Mouse (Mus musculus): ENCODE data around the gene Slc48a1. TPM values are rescaled to one million over a fixed set of nuclear protein-coding genes. Genes with fewer than 3 reads are reported as not detected.

Gene Slc48a1
- polyA plus RNA-seq, 1 experiment from 2014 or later, result 28.1 TPM

DNA sequence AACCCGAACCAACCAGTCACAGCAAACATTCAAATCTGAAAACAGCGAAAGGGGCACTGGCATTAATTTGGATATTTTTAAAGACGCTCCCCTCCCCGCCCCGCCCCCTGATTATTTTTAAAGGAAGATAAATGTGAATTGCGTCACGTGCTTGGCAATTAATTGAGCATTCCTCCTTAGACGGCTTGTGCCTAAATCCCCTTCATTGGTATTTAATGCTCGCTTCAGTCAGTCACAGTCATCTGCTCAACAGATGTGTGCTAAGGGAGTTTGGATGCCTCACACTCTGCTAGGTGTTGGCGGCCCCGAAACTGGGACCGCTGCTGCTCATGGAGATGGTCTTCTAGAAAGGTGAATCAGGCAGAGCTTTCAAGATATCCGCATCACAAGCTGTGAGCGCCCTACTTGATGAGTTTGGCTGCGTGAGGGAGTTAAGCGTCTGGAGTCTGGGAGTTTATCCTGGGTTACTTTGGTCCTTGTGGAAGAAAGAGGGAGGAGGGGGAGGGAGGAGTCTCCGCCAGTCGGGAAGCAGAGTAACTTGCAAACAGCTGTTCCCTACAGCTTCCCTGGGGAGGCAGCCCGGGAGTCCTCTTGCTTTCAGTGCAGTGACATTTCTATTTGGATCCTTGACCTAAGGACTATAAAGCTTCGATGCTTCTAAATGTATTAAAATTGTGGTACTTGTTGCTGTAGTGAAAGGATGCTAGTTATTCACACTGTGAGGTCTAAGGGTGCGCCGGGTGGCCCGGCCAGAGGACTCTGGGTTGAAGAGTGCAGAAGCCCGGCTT, 3.8 kb downstream of the Slc48a1 start:
- 7% methylated on average over 24 of the region's 24 CpGs for WGBS
- H3K9ac ChIP-seq (ENCODE audit: low read depth, low read length), result no peak overlapping the region

DNA sequence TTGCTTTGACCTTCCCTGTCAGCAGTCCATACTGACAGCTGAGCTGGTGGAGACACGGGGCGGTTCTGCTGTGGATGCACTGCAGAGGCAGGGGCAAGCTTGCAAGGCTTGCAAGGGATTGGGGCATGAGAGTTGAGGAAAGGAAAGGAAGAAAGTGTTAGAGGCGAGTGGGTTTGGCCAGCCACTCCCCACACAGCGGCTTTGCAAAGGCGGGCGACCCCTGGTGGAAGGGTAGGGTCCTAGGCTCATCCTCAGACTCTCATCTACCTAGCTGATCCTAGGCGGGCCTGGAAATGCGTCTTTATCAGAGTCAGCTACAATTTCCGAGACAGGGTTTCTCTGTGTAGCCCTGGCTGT, 4.4 kb downstream of the Slc48a1 start:
- H3K4me3 ChIP-seq (ENCODE audit: low read depth, low read length), result no peak overlapping the region
- H3K36me3 ChIP-seq (ENCODE audit: control insufficient read depth, insufficient read depth, low read length), result no peaks in the 10 kb centered on the region
- no peaks in the 10 kb centered on the region for H3K9me3 ChIP-seq (ENCODE audit: control insufficient read depth, low read length)
- 0 out of 2 replicates have a peak overlapping the region, but pooled peaks have one; percentile 17 for H3K4me2 ChIP-seq (replicated peaks; ENCODE audit: low read depth, low read length)
- no peak overlapping the region for H3K9ac ChIP-seq (ENCODE audit: low read depth, low read length)
- no peaks in the 10 kb centered on the region; the same call in none of the 2 replicates for H3K4me1 ChIP-seq (replicated peaks; ENCODE audit: control insufficient read depth, insufficient read depth, low read length)
- DNase-seq (ENCODE audit: low spot score) (peak; percentile 83), ATAC-seq (ENCODE audit: low FRiP score) (0 out of 2 replicates have a peak, but pooled peaks have one; percentile 28)
- 5% methylated on average over 9 of the region's 9 CpGs for WGBS
- H3K27ac ChIP-seq (ENCODE audit: low read depth, low read length), result no peak overlapping the region
- H3K27me3 ChIP-seq (ENCODE audit: control insufficient read depth, insufficient read depth, low read length), result peaks cover 4% of the 10 kb centered on the region

More for the DNA sequence above, 3.8 kb downstream of the Slc48a1 start:
- peaks cover 4% of the 10 kb centered on the region for H3K27me3 ChIP-seq (ENCODE audit: control insufficient read depth, insufficient read depth, low read length)
- DNase-seq (ENCODE audit: low spot score), result peak; percentile 51
- H3K4me2 ChIP-seq (replicated peaks; ENCODE audit: low read depth, low read length), result 0 out of 2 replicates have a peak overlapping the region, but pooled peaks have one; percentile 17
- H3K27ac ChIP-seq (ENCODE audit: low read depth, low read length), result no peak overlapping the region
- ATAC-seq (ENCODE audit: low FRiP score), result no peak
- H3K4me1 ChIP-seq (replicated peaks; ENCODE audit: control insufficient read depth, insufficient read depth, low read length), result no peaks in the 10 kb centered on the region; the same call in none of the 2 replicates
- H3K4me3 ChIP-seq (ENCODE audit: low read depth, low read length), result no peak overlapping the region
- H3K36me3 ChIP-seq (ENCODE audit: control insufficient read depth, insufficient read depth, low read length), result no peaks in the 10 kb centered on the region
- H3K9me3 ChIP-seq (ENCODE audit: control insufficient read depth, low read length), result no peaks in the 10 kb centered on the region

GRCm38 (mm10) chr15:97784092-97784559, 5.8 kb downstream of the Slc48a1 start:
- Histone ChIP-seq H3K27ac (ENCODE audit: low read depth, low read length) (no peak overlapping the region), H3K27me3 (ENCODE audit: control insufficient read depth, insufficient read depth, low read length) (peaks cover 4% of the 10 kb centered on the region), H3K36me3 (ENCODE audit: control insufficient read depth, insufficient read depth, low read length) (no peaks in the 10 kb centered on the region), H3K9ac (ENCODE audit: low read depth, low read length) (peak overlapping the region; percentile 83), H3K4me3 (ENCODE audit: low read depth, low read length) (peak overlapping the region; percentile 82), H3K4me1 (replicated peaks; ENCODE audit: control insufficient read depth, insufficient read depth, low read length) (no peaks in the 10 kb centered on the region; the same call in none of the 2 replicates), H3K9me3 (ENCODE audit: control insufficient read depth, low read length) (no peaks in the 10 kb centered on the region), H3K4me2 (replicated peaks; ENCODE audit: low read depth, low read length) (peak overlapping the region; percentile 86)
- ATAC-seq (ENCODE audit: low FRiP score), result peak; percentile 81
- DNase-seq (ENCODE audit: low spot score), result peak; percentile 90
- WGBS, result 5% methylated on average over 26 of the region's 39 CpGs

GRCm38 (mm10) chr15:97784561-97785161, 6.3 kb downstream of the Slc48a1 start:
- Histone ChIP-seq H3K4me3 (ENCODE audit: low read depth, low read length) (peak overlapping the region; percentile 82), H3K27me3 (ENCODE audit: control insufficient read depth, insufficient read depth, low read length) (peaks cover 4% of the 10 kb centered on the region), H3K36me3 (ENCODE audit: control insufficient read depth, insufficient read depth, low read length) (no peaks in the 10 kb centered on the region), H3K9ac (ENCODE audit: low read depth, low read length) (peak overlapping the region; percentile 83), H3K27ac (ENCODE audit: low read depth, low read length) (no peak overlapping the region), H3K4me1 (replicated peaks; ENCODE audit: control insufficient read depth, insufficient read depth, low read length) (no peaks in the 10 kb centered on the region; the same call in none of the 2 replicates), H3K9me3 (ENCODE audit: control insufficient read depth, low read length) (no peaks in the 10 kb centered on the region), H3K4me2 (replicated peaks; ENCODE audit: low read depth, low read length) (peak overlapping the region; percentile 86)
- DNase-seq (ENCODE audit: low spot score) (no peak), ATAC-seq (ENCODE audit: low FRiP score) (peak; percentile 69)
- WGBS, result 10% methylated on average over 35 of the region's 45 CpGs

DNA sequence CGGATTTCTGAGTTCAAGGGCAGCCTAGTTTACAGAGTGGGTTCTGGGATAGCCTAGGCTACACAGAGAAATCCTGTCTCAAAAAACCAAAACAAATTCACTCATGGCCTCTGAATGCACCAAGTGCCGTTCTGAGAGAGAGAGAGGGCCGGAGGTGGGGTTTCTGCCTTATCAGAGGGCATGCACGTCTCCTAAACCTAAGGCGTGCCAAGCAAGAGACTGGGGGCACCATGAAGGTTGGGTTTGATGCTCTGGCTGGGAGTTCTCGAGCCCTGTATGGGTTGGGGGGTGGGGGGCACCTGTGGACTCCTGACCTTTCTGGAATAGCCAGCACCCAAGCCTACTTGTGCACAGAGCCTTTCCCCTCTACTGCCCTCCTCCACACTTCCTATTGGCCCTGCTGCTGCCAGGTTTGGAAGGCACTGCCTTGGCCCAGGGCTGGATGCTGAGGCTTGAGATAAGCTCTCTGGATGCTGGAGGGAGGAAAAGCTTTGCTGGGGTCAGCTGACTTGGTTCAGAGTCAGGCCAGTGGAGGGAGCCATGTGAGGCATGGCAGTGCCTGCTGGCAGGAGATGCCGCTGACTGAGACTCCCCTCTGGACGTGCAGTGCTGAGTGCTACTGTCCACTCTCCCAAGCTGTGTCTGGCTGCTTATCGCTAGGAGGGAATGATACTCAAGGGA, 7.6 kb downstream of the Slc48a1 start:
- H3K27me3 ChIP-seq (ENCODE audit: control insufficient read depth, insufficient read depth, low read length), result peaks cover 4% of the 10 kb centered on the region
- no peaks in the 10 kb centered on the region for H3K36me3 ChIP-seq (ENCODE audit: control insufficient read depth, insufficient read depth, low read length)
- H3K9me3 ChIP-seq (ENCODE audit: control insufficient read depth, low read length), result no peaks in the 10 kb centered on the region
- WGBS, result 79% methylated on average over 9 of the region's 9 CpGs
- no peak for DNase-seq (ENCODE audit: low spot score)
- H3K4me3 ChIP-seq (ENCODE audit: low read depth, low read length), result no peak overlapping the region
- no peaks in the 10 kb centered on the region; the same call in none of the 2 replicates for H3K4me1 ChIP-seq (replicated peaks; ENCODE audit: control insufficient read depth, insufficient read depth, low read length)
- no peak overlapping the region for H3K27ac ChIP-seq (ENCODE audit: low read depth, low read length)
- no peak overlapping the region for H3K4me2 ChIP-seq (replicated peaks; ENCODE audit: low read depth, low read length)
- H3K9ac ChIP-seq (ENCODE audit: low read depth, low read length), result no peak overlapping the region
- no peak for ATAC-seq (ENCODE audit: low FRiP score)

- Histone ChIP-seq H3K4me1 (replicated peaks; ENCODE audit: control insufficient read depth, insufficient read depth, low read length) (no peaks in the 10 kb centered on the region; the same call in none of the 2 replicates), H3K9me3 (ENCODE audit: control insufficient read depth, low read length) (no peaks in the 10 kb centered on the region)
- 79% methylated on average over 10 of the region's 10 CpGs for WGBS
Measured at GRCm38 (mm10) chr15:97786412-97787112, 8.2 kb downstream of the Slc48a1 start.

DNA sequence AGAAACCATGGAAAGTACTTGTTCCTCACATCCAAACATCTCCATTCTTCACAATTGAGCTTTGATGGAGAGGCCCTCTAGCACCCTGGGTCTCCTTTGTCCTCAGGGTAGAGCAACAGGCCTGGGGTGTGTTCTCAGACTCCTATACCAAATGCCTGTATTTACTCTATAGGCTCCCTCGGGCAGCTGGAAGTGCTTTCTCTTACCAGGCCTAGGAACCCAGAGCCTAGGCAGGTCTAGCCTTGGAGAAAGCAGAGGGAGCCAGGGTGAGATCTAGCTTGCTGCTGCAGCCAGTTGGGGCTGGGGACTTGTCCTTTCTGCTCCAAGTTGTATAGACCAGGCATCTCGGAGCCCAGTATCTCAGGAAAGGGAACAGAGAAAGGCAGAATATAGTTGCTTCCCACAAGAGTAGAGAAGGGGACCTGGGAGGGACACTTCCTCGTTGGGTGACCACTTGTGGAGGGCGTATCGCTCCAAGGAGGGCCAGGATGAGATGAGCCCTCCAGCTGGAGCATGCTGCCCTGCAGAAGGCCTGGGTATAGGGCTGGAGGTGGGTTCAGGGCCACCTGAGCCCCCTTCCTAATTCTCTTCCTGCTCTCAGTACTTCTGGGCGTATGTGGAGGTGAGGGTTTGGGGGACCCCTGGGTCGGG, 9.0 kb downstream of the Slc48a1 start:
- no peak for DNase-seq (ENCODE audit: low spot score)
- WGBS, result 80% methylated on average over 7 of the region's 7 CpGs
- no peaks in the 10 kb centered on the region for H3K9me3 ChIP-seq (ENCODE audit: control insufficient read depth, low read length)
- no peak overlapping the region for H3K4me2 ChIP-seq (replicated peaks; ENCODE audit: low read depth, low read length)
- H3K36me3 ChIP-seq (ENCODE audit: control insufficient read depth, insufficient read depth, low read length), result no peaks in the 10 kb centered on the region
- no peak overlapping the region for H3K9ac ChIP-seq (ENCODE audit: low read depth, low read length)
- no peak for ATAC-seq (ENCODE audit: low FRiP score)
- no peaks in the 10 kb centered on the region; the same call in none of the 2 replicates for H3K4me1 ChIP-seq (replicated peaks; ENCODE audit: control insufficient read depth, insufficient read depth, low read length)
- H3K27ac ChIP-seq (ENCODE audit: low read depth, low read length), result no peak overlapping the region
- H3K4me3 ChIP-seq (ENCODE audit: low read depth, low read length), result no peak overlapping the region
- peaks cover 4% of the 10 kb centered on the region; the same call in 1 of the 2 replicates for H3K27me3 ChIP-seq (ENCODE audit: control insufficient read depth, insufficient read depth, low read length)

More at GRCm38 (mm10) chr15:97786412-97787112, 8.2 kb downstream of the Slc48a1 start:
- Histone ChIP-seq H3K27ac (ENCODE audit: low read depth, low read length) (no peak overlapping the region), H3K9ac (ENCODE audit: low read depth, low read length) (no peak overlapping the region), H3K36me3 (ENCODE audit: control insufficient read depth, insufficient read depth, low read length) (no peaks in the 10 kb centered on the region), H3K27me3 (ENCODE audit: control insufficient read depth, insufficient read depth, low read length) (peaks cover 4% of the 10 kb centered on the region), H3K4me3 (ENCODE audit: low read depth, low read length) (no peak overlapping the region), H3K4me2 (replicated peaks; ENCODE audit: low read depth, low read length) (no peak overlapping the region)
- DNase-seq (ENCODE audit: low spot score), result no peak
- ATAC-seq (ENCODE audit: low FRiP score), result no peak
